In genomic region chr12:72009051-72009902, GRCm38 (mm10) we compare ENCODE assay signal across 25 mouse cellular contexts.
DNase-seq lines count a peak whose midpoint lies in the region; ATAC-seq lines count a peak whose summit lies in the region.
"Had no signal": no experiment of that assay in that cellular context is flagged by ENCODE, and none has a peak within 500 bp of the region (broad histone marks: within the 10 kb centered on the region; RNA-seq: fewer than 3 reads in every experiment).

No protein-coding gene starts in this region.

- no peak for DNase-seq in heart, adult 9 months (ENCODE audit: low spot score in 2 of 2)
- no peak for DNase-seq in limb, embryonic 10.5 days (ENCODE audit: low spot score)
- no peak for DNase-seq in left cerebral cortex, postnatal 36 days (ENCODE audit: low spot score in 2 of 2)
- no peak for DNase-seq in layer of hippocampus, adult 8-10 months (ENCODE audit: low spot score in 2 of 2)
- DNase-seq: adrenal gland, postnatal 10 days; cerebellum, adult 11 months; cerebellum, adult 2 months; cerebellum, adult 9-11 months; cerebellum, postnatal 25 days; forebrain, postnatal 0 days; gastrocnemius, adult 2 months; gastrocnemius, postnatal 14 days had no signal

- H3K9me3 ChIP-seq in heart, embryonic 15.5 days (replicated peaks): no peaks in the 10 kb centered on the region
- H3K9me3 ChIP-seq in limb, embryonic 13.5 days: no peaks in the 10 kb centered on the region
- H3K9me3 ChIP-seq in limb, embryonic 10.5 days (replicated peaks): no peaks in the 10 kb centered on the region
- H3K9me3 ChIP-seq: embryonic facial prominence, embryonic 12.5 days; embryonic facial prominence, embryonic 15.5 days; G1E; hindbrain, embryonic 13.5 days had no signal

- peak overlapping the region; percentile 24; the same call in 1 of the 2 replicates for H3K27ac ChIP-seq in heart, embryonic 15.5 days
- H3K27ac ChIP-seq in limb, embryonic 13.5 days: no peak overlapping the region; the same call in 1 of the 2 replicates
- H3K27ac ChIP-seq in limb, embryonic 10.5 days: no peak overlapping the region
- H3K27ac ChIP-seq: embryonic facial prominence, embryonic 12.5 days; embryonic facial prominence, embryonic 15.5 days; gastrocnemius, adult 2 months; hindbrain, embryonic 13.5 days; hindbrain, postnatal 0 days had no signal

- H3K4me3 ChIP-seq in heart, embryonic 15.5 days: no peak overlapping the region
- no peak overlapping the region for H3K4me3 ChIP-seq in limb, embryonic 13.5 days
- no peak overlapping the region for H3K4me3 ChIP-seq in limb, embryonic 10.5 days
- H3K4me3 ChIP-seq: embryonic facial prominence, embryonic 12.5 days; embryonic facial prominence, embryonic 15.5 days; gastrocnemius, adult 2 months; hindbrain, embryonic 13.5 days had no signal

- 88% methylated on average over 13 of the region's 13 CpGs for WGBS in heart, embryonic 15.5 days
- 76% methylated on average over 13 of the region's 13 CpGs for WGBS in limb, embryonic 13.5 days
- WGBS in limb, embryonic 10.5 days: 94% methylated on average over 13 of the region's 13 CpGs

- H3K9ac ChIP-seq in heart, embryonic 15.5 days: no peak overlapping the region
- H3K9ac ChIP-seq in limb, embryonic 13.5 days: no peak overlapping the region
- H3K9ac ChIP-seq: embryonic facial prominence, embryonic 12.5 days; embryonic facial prominence, embryonic 15.5 days; forebrain, postnatal 0 days; hindbrain, embryonic 13.5 days had no signal

- H3K4me1 ChIP-seq in heart, embryonic 15.5 days (replicated peaks): peaks cover 21% of the 10 kb centered on the region
- H3K4me1 ChIP-seq in limb, embryonic 13.5 days: peaks cover 12% of the 10 kb centered on the region; the same call in 1 of the 2 replicates
- no peaks in the 10 kb centered on the region for H3K4me1 ChIP-seq in limb, embryonic 10.5 days
- H3K4me1 ChIP-seq: embryonic facial prominence, embryonic 12.5 days; hindbrain, embryonic 13.5 days had no signal

- no peak overlapping the region for H3K4me2 ChIP-seq in heart, embryonic 15.5 days
- H3K4me2 ChIP-seq in limb, embryonic 13.5 days (replicated peaks): no peak overlapping the region
- H3K4me2 ChIP-seq: embryonic facial prominence, embryonic 12.5 days; embryonic facial prominence, embryonic 15.5 days; hindbrain, embryonic 13.5 days had no signal

- intact Hi-C loops in left cerebral cortex, postnatal 36 days (cut with DNase I): no loop called here

- no peaks in the 10 kb centered on the region for H3K27me3 ChIP-seq in heart, embryonic 15.5 days
- H3K27me3 ChIP-seq in limb, embryonic 13.5 days: no peaks in the 10 kb centered on the region
- no peaks in the 10 kb centered on the region for H3K27me3 ChIP-seq in limb, embryonic 10.5 days (ENCODE audit: low read depth, poor library complexity, severe bottlenecking)
- H3K27me3 ChIP-seq: embryonic facial prominence, embryonic 12.5 days; embryonic facial prominence, embryonic 15.5 days; hindbrain, embryonic 13.5 days; Patski had no signal

- H3K36me3 ChIP-seq in heart, embryonic 15.5 days: no peaks in the 10 kb centered on the region
- no peaks in the 10 kb centered on the region for H3K36me3 ChIP-seq in limb, embryonic 13.5 days
- no peaks in the 10 kb centered on the region for H3K36me3 ChIP-seq in limb, embryonic 10.5 days
- H3K36me3 ChIP-seq: embryonic facial prominence, embryonic 12.5 days; embryonic facial prominence, embryonic 15.5 days; G1E; hindbrain, embryonic 13.5 days had no signal

- 0 out of 2 replicates have a peak, but pooled peaks have one; percentile 35 for ATAC-seq in heart, embryonic 15.5 days (replicated peaks; ENCODE audit: insufficient number of reproducible peaks, insufficient read depth, low FRiP score, low read depth)
- ATAC-seq in limb, embryonic 13.5 days (ENCODE audit: low FRiP score, low read depth): peak; percentile 71
- peak; percentile 20; the same call in 1 of the 2 replicates for ATAC-seq in granulocyte monocyte progenitor cell, adult 5-6 weeks (replicated peaks; ENCODE audit: poor library complexity, severe bottlenecking)
- 0 out of 2 replicates have a peak, but pooled peaks have one; percentile 20 for ATAC-seq in megakaryocyte progenitor cell, adult 5-6 weeks (replicated peaks; ENCODE audit: poor library complexity)
- ATAC-seq: forebrain, embryonic 14.5 days; forebrain, postnatal 0 days; hindbrain, postnatal 0 days; inflammation-experienced regulatory T-cells, adult 6 months; intestine, embryonic 16.5 days; Patski had no signal

Comparison
In these comparisons a context has a peak if more than half of its experiments do, and no peak if none do; other contexts are left out.
1. ATAC-seq: peak in every context shown above with its lines; median percentile 71 in limb, embryonic 13.5 days; 35 in heart, embryonic 15.5 days; 20 in granulocyte monocyte progenitor cell, adult 5-6 weeks; 20 in megakaryocyte progenitor cell, adult 5-6 weeks.